Mouse (Mus musculus): ENCODE data around the gene Snx9. TPM values are rescaled to one million over a fixed set of nuclear protein-coding genes. Genes with fewer than 3 reads are reported as not detected.

Snx9 gene
- 8.2 and 8.8 TPM in 2 replicates for total RNA-seq (2012; rRNA removed)

GRCm38 (mm10) chr17:5841128-5841942 lies at the start of gene Snx9:
TSS of gene Snx9 (plus strand) at chr17:5841329.
- H3K27ac ChIP-seq (ENCODE audit: insufficient read depth, low read depth, low read length, poor library complexity, severe bottlenecking), result peak within 1 kb of the TSS; percentile 61
- peaks cover 14% of the 10 kb centered on the region for H3K36me3 ChIP-seq (ENCODE audit: control insufficient read depth, insufficient read depth, low read length, poor library complexity, severe bottlenecking)
- H3K4me3 ChIP-seq (ENCODE audit: insufficient read depth in 1 of 2, low read depth in 1 of 2, low read length in 2 of 2, poor library complexity in 1 of 2, severe bottlenecking in 1 of 2), result peak within 1 kb of the TSS; percentile 71 to 74
- peaks cover 0 to 6% of the 10 kb centered on the region in 2 experiments; a peak in 1 of 4 replicates for H3K4me1 ChIP-seq (ENCODE audit: control insufficient read depth in 2 of 2, insufficient read depth in 2 of 2, low read length in 2 of 2, poor library complexity in 1 of 2)
- in situ Hi-C loops (cut with MboI; ENCODE audit: low sequenced_read_pairs in 2 of 2, unreplicated experiment in 2 of 2), result no loop called here
- H3K9me3 ChIP-seq (ENCODE audit: control insufficient read depth, insufficient read depth, low read depth, low read length), result no peaks in the 10 kb centered on the region
- peak within 1 kb of the TSS; percentile 81 for H3K9ac ChIP-seq (ENCODE audit: insufficient read depth, low read depth, low read length, poor library complexity, severe bottlenecking)
- TF ChIP-seq ZNF384 (IDR thresholded peaks at IDR 0.05; ENCODE audit: low read depth, low read length) (no peak), MAFK (IDR thresholded peaks at IDR 0.05; ENCODE audit: insufficient read depth, low read depth, low read length) (no peak), CHD2 (IDR thresholded peaks at IDR 0.05; ENCODE audit: low read depth, low read length) (no peak)
- DNase-seq (ENCODE audit: low read depth, low spot score), result peak; percentile 21

- Histone ChIP-seq H3K36me3 (ENCODE audit: control insufficient read depth, insufficient read depth, low read length, poor library complexity, severe bottlenecking) (no peaks in the 10 kb centered on the region), H3K27ac (ENCODE audit: insufficient read depth, low read depth, low read length, poor library complexity, severe bottlenecking) (no peak overlapping the region), H3K9me3 (ENCODE audit: control insufficient read depth, insufficient read depth, low read depth, low read length) (no peaks in the 10 kb centered on the region), H3K9ac (ENCODE audit: insufficient read depth, low read depth, low read length, poor library complexity, severe bottlenecking) (no peak overlapping the region), H3K4me3 (ENCODE audit: insufficient read depth in 1 of 2, low read depth in 1 of 2, low read length in 2 of 2, poor library complexity in 1 of 2, severe bottlenecking in 1 of 2) (no peak overlapping the region), H3K4me1 (ENCODE audit: control insufficient read depth in 2 of 2, insufficient read depth in 2 of 2, low read length in 2 of 2, poor library complexity in 1 of 2) (no peaks in the 10 kb centered on the region)
- no peak for DNase-seq (ENCODE audit: low read depth, low spot score)
- TF ChIP-seq CHD2 (IDR thresholded peaks at IDR 0.05; ENCODE audit: low read depth, low read length) (no peak), HCFC1 (IDR thresholded peaks at IDR 0.05; ENCODE audit: borderline replicate concordance, insufficient read depth, low read length) (no peak), ZC3H11A (IDR thresholded peaks at IDR 0.05; ENCODE audit: borderline replicate concordance, low read depth, low read length) (no peak), MAFK (IDR thresholded peaks at IDR 0.05; ENCODE audit: insufficient read depth, low read depth, low read length) (no peak), ZNF384 (IDR thresholded peaks at IDR 0.05; ENCODE audit: low read depth, low read length) (no peak)
- in situ Hi-C loops (cut with MboI; ENCODE audit: low sequenced_read_pairs in 2 of 2, unreplicated experiment in 2 of 2), result no loop called here
These were observed 48.9 kb upstream of the Snx9 start for GRCm38 (mm10) chr17:5792164-5792791.

- H3K4me3 ChIP-seq (ENCODE audit: insufficient read depth in 1 of 2, low read depth in 1 of 2, low read length in 2 of 2, poor library complexity in 1 of 2, severe bottlenecking in 1 of 2), result no peak overlapping the region
- no peak overlapping the region for H3K27ac ChIP-seq (ENCODE audit: insufficient read depth, low read depth, low read length, poor library complexity, severe bottlenecking)
- H3K4me1 ChIP-seq (ENCODE audit: control insufficient read depth in 2 of 2, insufficient read depth in 2 of 2, low read length in 2 of 2, poor library complexity in 1 of 2), result no peaks in the 10 kb centered on the region
- H3K9ac ChIP-seq (ENCODE audit: insufficient read depth, low read depth, low read length, poor library complexity, severe bottlenecking), result no peak overlapping the region
- TF ChIP-seq ZC3H11A (IDR thresholded peaks at IDR 0.05; ENCODE audit: borderline replicate concordance, low read depth, low read length), result no peak
- TF ChIP-seq HCFC1 (IDR thresholded peaks at IDR 0.05; ENCODE audit: borderline replicate concordance, insufficient read depth, low read length), result no peak
- TF ChIP-seq CHD2 (IDR thresholded peaks at IDR 0.05; ENCODE audit: low read depth, low read length), result no peak
- TF ChIP-seq MAFK (IDR thresholded peaks at IDR 0.05; ENCODE audit: insufficient read depth, low read depth, low read length), result no peak
- TF ChIP-seq ZNF384 (IDR thresholded peaks at IDR 0.05; ENCODE audit: low read depth, low read length), result no peak
- no peak for DNase-seq (ENCODE audit: low read depth, low spot score)
- no peaks in the 10 kb centered on the region for H3K36me3 ChIP-seq (ENCODE audit: control insufficient read depth, insufficient read depth, low read length, poor library complexity, severe bottlenecking)
- in situ Hi-C loops (cut with MboI; ENCODE audit: low sequenced_read_pairs in 2 of 2, unreplicated experiment in 2 of 2), result no loop called here
- no peaks in the 10 kb centered on the region for H3K9me3 ChIP-seq (ENCODE audit: control insufficient read depth, insufficient read depth, low read depth, low read length)
These were observed 47.5 kb upstream of the Snx9 start for GRCm38 (mm10) chr17:5793593-5793992.

- no peaks in the 10 kb centered on the region for H3K4me1 ChIP-seq (ENCODE audit: control insufficient read depth in 2 of 2, insufficient read depth in 2 of 2, low read length in 2 of 2, poor library complexity in 1 of 2)
- no peaks in the 10 kb centered on the region for H3K9me3 ChIP-seq (ENCODE audit: control insufficient read depth, insufficient read depth, low read depth, low read length)
- TF ChIP-seq CHD2 (IDR thresholded peaks at IDR 0.05; ENCODE audit: low read depth, low read length) (no peak), HCFC1 (IDR thresholded peaks at IDR 0.05; ENCODE audit: borderline replicate concordance, insufficient read depth, low read length) (no peak), ZNF384 (IDR thresholded peaks at IDR 0.05; ENCODE audit: low read depth, low read length) (no peak), MAFK (IDR thresholded peaks at IDR 0.05; ENCODE audit: insufficient read depth, low read depth, low read length) (no peak), ZC3H11A (IDR thresholded peaks at IDR 0.05; ENCODE audit: borderline replicate concordance, low read depth, low read length) (no peak)
- H3K36me3 ChIP-seq (ENCODE audit: control insufficient read depth, insufficient read depth, low read length, poor library complexity, severe bottlenecking), result no peaks in the 10 kb centered on the region
- H3K9ac ChIP-seq (ENCODE audit: insufficient read depth, low read depth, low read length, poor library complexity, severe bottlenecking), result no peak overlapping the region
- in situ Hi-C loops (cut with MboI; ENCODE audit: low sequenced_read_pairs in 2 of 2, unreplicated experiment in 2 of 2), result no loop called here
- DNase-seq (ENCODE audit: low read depth, low spot score), result no peak
- H3K27ac ChIP-seq (ENCODE audit: insufficient read depth, low read depth, low read length, poor library complexity, severe bottlenecking), result no peak overlapping the region
- no peak overlapping the region for H3K4me3 ChIP-seq (ENCODE audit: insufficient read depth in 1 of 2, low read depth in 1 of 2, low read length in 2 of 2, poor library complexity in 1 of 2, severe bottlenecking in 1 of 2)
These were observed 46.9 kb upstream of the Snx9 start for GRCm38 (mm10) chr17:5794276-5794675.

All from ES-E14 (cell line).